Mouse (Mus musculus): ENCODE data around the gene Lyzl4. TPM values are rescaled to one million over a fixed set of nuclear protein-coding genes. Genes with fewer than 3 reads are reported as not detected.
A peak's percentile ranks its signal among the peaks of the same experiment; 100 is the strongest.

The Lyzl4 gene
- not detected in 2 replicates for polyA plus RNA-seq (2016; fragmentation: Nextera tagmentation; extraction: Ambion mirVana)

DNA sequence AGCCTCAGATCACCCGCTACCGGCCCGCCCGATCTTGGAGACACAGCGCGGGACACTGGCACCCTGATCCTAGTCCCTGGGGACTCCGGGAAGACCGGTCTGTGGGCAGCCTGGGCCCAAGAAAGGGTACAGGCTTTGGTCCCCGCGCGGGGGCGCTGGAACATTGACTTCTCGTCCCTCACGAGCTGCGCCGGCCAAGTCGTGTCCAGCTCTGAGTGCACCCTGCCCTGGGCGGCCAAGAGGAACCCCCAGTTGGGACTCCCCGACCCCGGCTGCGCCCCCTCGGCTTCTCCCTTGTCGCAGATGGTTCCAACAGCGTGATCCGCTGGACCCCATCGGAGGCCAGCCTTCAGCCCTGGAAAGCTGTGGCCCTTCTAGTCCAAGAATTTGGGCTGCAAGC, at the start of gene Lyzl4:
Lyzl4 (minus strand) TSS at position 96 of the 400 bp plus-strand sequence.
- peak; percentile 80 for DNase-seq (ENCODE audit: low spot score)
- peaks cover 23% of the 10 kb centered on the region for H3K4me1 ChIP-seq
- 1% methylated on average over 26 of the region's 26 CpGs for WGBS
- no peaks in the 10 kb centered on the region for H3K36me3 ChIP-seq (replicated peaks)
- no peaks in the 10 kb centered on the region for H3K9me3 ChIP-seq
- peak within 1 kb of the TSS; percentile 49 for H3K27ac ChIP-seq (replicated peaks)
- H3K27me3 ChIP-seq (replicated peaks; ENCODE audit: low read depth, poor library complexity, severe bottlenecking), result peaks cover 94% of the 10 kb centered on the region
- peak within 1 kb of the TSS; percentile 62 for H3K4me3 ChIP-seq

DNA sequence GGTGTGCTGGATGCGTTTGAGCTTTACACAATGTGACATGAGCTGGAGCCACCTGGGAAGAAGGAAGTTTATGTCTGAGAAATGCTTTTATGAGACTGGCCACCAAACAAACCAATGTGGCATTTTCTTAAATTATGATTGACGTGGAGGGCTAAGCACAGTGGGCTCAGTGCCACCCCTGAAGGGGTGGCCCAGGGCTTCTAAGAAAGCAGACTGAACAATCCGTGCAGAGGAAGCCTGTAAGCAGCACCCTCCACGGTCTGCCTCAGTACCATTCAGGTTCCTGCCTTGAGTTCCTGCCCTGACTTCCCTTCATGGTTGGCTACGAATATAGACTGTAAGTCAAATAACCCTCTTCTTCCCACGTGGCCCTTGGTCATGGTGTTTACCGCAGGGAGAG, 48.8 kb upstream of the Lyzl4 start:
- H3K27me3 ChIP-seq (replicated peaks; ENCODE audit: low read depth, poor library complexity, severe bottlenecking), result no peaks in the 10 kb centered on the region
- DNase-seq (ENCODE audit: low spot score), result no peak
- WGBS, result 91% methylated on average over 7 of the region's 7 CpGs
- no peak overlapping the region for H3K4me3 ChIP-seq
- H3K36me3 ChIP-seq (replicated peaks), result peaks cover 86% of the 10 kb centered on the region
- no peaks in the 10 kb centered on the region for H3K9me3 ChIP-seq
- no peak overlapping the region for H3K27ac ChIP-seq (replicated peaks)
- H3K4me1 ChIP-seq, result 0 out of 2 replicates have a peak, but pooled peaks cover 5% of the 10 kb centered on the region

DNA sequence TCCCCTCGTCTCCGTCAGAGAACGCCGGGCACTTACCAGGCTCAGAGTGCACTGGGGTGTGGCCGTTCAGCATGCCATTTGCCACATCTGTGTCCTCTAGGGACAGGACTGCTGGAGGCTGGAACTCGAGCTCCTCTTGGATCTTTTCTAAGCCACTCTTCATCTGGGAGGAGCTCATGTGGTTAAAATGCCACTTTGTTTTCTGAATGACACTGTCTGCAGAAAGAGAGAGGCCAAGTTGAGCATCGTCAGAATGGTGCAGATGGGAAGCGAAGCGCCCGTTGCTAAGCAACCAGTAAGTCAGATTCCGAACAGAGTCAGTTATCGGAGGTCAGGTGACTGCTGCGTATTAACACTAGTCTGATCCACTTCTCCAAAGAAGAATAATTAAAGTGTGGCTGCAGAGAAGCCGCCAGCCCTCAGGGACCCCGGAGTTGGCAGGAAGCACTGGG, 48.3 kb upstream of the Lyzl4 start:
- H3K4me1 ChIP-seq, result 0 out of 2 replicates have a peak, but pooled peaks cover 5% of the 10 kb centered on the region
- no peak for DNase-seq (ENCODE audit: low spot score)
- H3K9me3 ChIP-seq, result no peaks in the 10 kb centered on the region
- WGBS, result 75% methylated on average over 15 of the region's 15 CpGs
- H3K27ac ChIP-seq (replicated peaks), result no peak overlapping the region
- no peaks in the 10 kb centered on the region for H3K27me3 ChIP-seq (replicated peaks; ENCODE audit: low read depth, poor library complexity, severe bottlenecking)
- H3K36me3 ChIP-seq (replicated peaks), result peaks cover 86% of the 10 kb centered on the region
- H3K4me3 ChIP-seq, result no peak overlapping the region

DNA sequence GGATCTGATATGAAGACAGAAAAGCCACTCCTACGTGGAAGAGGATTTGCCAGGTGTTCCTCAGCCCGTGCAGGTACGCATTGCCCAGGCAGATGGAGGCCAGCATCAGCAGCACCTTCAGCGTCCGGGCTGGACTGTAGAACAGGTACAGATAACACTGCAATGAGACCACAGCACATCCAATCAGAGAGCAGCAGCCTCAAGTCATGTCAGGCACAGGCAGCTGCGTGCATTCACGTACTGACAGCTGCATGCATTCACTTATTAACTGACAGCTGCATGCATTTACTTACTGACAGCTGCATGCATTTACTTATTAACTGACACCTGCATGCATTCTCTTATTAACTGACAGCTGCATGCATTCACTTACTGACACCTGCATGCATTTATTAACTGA, 42.8 kb upstream of the Lyzl4 start:
- Histone ChIP-seq H3K36me3 (replicated peaks) (peaks cover 70% of the 10 kb centered on the region), H3K4me3 (no peak overlapping the region), H3K4me1 (0 out of 2 replicates have a peak, but pooled peaks cover under 1% of the 10 kb centered on the region), H3K27me3 (replicated peaks; ENCODE audit: low read depth, poor library complexity, severe bottlenecking) (no peaks in the 10 kb centered on the region), H3K27ac (replicated peaks) (no peak overlapping the region), H3K9me3 (no peaks in the 10 kb centered on the region)
- DNase-seq (ENCODE audit: low spot score), result no peak
- 87% methylated on average over 7 of the region's 7 CpGs for WGBS

DNA sequence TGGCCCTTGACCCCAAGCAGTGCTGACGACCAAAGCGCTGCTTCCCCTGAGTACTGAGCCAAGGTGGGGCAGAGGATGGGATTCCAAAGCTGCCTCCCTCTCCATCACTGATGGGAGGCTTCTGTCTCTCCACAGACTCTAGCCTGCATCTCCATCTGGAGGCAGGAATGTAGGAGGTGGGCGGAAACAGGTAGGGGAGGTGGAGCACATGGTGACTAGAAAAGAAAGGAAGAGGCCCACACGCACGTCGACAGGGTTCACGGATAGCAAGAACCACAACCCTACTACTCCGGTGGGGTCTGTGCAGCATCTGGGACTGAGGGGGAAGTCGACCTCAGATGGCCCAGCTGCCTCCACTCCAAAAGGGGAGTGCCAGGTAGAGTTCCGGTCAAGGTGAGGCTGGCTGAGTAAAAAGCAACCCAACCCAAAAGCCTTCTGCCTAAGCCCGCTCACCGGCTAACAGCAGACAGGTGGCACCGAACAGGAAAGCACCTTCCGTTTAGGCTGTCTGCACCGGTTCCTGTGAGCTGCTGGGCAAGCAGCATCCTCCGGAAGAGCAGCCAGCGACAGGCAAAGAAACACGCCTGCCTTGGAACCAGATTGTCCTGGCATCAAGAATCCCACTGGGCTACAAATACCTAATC, 40.3 kb upstream of the Lyzl4 start:
- Histone ChIP-seq H3K27me3 (replicated peaks; ENCODE audit: low read depth, poor library complexity, severe bottlenecking) (no peaks in the 10 kb centered on the region), H3K4me1 (0 out of 2 replicates have a peak, but pooled peaks cover 5% of the 10 kb centered on the region), H3K36me3 (replicated peaks) (peaks cover 46% of the 10 kb centered on the region), H3K4me3 (no peak overlapping the region), H3K27ac (replicated peaks) (no peak overlapping the region), H3K9me3 (no peaks in the 10 kb centered on the region)
- DNase-seq (ENCODE audit: low spot score), result no peak
- WGBS, result 79% methylated on average over 18 of the region's 18 CpGs

DNA sequence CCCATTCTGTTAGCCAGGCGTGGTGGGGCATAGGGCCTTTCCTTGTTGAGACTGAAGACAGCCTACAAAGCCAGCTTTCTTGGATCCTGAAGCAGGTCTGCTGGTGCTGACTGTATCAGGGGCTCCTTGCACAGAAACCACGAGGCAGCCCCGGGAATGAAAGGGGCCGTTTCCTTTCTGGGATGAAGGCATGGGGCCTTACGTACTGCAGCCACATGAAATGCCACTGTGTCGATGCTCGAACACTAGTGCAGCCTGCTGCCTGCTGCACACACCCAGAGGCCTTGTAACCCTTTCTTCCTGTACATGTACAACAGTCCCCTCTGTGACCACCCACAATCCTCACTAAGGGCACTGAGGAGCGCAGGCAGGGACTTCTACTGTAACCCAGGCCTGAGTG, 39.3 kb upstream of the Lyzl4 start:
- 0 out of 2 replicates have a peak, but pooled peaks cover 5% of the 10 kb centered on the region for H3K4me1 ChIP-seq
- DNase-seq (ENCODE audit: low spot score), result no peak
- no peaks in the 10 kb centered on the region for H3K27me3 ChIP-seq (replicated peaks; ENCODE audit: low read depth, poor library complexity, severe bottlenecking)
- H3K9me3 ChIP-seq, result no peaks in the 10 kb centered on the region
- peaks cover 38% of the 10 kb centered on the region for H3K36me3 ChIP-seq (replicated peaks)
- no peak overlapping the region for H3K4me3 ChIP-seq
- WGBS, result 82% methylated on average over 8 of the region's 8 CpGs
- no peak overlapping the region for H3K27ac ChIP-seq (replicated peaks)

DNA sequence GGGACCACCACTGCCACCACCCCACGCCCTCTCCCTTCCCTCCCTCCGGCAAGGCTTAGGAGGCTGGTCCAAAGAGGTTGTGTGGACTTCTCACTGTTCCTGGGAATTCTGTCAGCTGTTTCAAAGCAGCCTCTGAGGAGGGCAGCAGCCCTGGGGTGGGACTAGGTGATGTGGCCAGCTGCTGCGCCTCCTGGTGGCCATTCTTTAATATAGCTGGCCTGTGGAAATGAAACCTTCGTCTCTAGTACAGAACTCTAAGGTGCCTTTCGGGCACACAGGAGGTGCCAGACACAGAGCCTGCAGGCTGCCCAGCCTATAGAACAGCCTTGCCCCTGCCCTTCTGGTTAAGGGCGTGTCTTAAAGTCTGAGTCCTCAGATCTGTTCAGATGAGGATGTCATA, 37.7 kb upstream of the Lyzl4 start:
- peak; percentile 71 for DNase-seq (ENCODE audit: low spot score)
- Histone ChIP-seq H3K4me3 (no peak overlapping the region), H3K9me3 (no peaks in the 10 kb centered on the region), H3K36me3 (replicated peaks) (peaks cover 24% of the 10 kb centered on the region), H3K27ac (replicated peaks) (no peak overlapping the region), H3K27me3 (replicated peaks; ENCODE audit: low read depth, poor library complexity, severe bottlenecking) (no peaks in the 10 kb centered on the region), H3K4me1 (0 out of 2 replicates have a peak, but pooled peaks cover 5% of the 10 kb centered on the region)
- WGBS, result 14% methylated on average over 6 of the region's 6 CpGs

DNA sequence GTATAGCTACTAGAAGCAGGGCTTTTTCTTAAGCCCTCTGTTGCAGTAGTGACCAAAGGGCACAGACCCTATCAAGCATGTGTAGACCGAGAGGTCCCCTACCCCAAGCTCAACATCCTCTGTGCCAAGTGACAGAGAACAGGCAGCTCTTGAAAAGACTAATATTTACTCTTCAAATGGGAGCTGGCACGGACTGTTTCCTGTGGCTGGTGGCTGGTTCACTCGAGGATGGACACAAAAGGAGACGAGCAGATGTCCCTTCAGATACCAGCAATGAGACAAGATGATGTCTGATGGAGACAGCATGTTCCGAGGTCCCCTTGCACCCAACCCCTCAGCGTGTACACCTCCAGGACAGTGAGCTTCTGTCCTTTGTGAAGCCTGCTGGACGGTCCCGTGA, 35.6 kb upstream of the Lyzl4 start:
- no peak for DNase-seq (ENCODE audit: low spot score)
- peaks cover 7% of the 10 kb centered on the region; the same call in 1 of the 2 replicates for H3K4me1 ChIP-seq
- 81% methylated on average over 8 of the region's 8 CpGs for WGBS
- no peak overlapping the region for H3K27ac ChIP-seq (replicated peaks)
- H3K9me3 ChIP-seq, result no peaks in the 10 kb centered on the region
- H3K4me3 ChIP-seq, result no peak overlapping the region
- no peaks in the 10 kb centered on the region for H3K27me3 ChIP-seq (replicated peaks; ENCODE audit: low read depth, poor library complexity, severe bottlenecking)
- peaks cover 8% of the 10 kb centered on the region; the same call in 1 of the 2 replicates for H3K36me3 ChIP-seq (replicated peaks)

DNA sequence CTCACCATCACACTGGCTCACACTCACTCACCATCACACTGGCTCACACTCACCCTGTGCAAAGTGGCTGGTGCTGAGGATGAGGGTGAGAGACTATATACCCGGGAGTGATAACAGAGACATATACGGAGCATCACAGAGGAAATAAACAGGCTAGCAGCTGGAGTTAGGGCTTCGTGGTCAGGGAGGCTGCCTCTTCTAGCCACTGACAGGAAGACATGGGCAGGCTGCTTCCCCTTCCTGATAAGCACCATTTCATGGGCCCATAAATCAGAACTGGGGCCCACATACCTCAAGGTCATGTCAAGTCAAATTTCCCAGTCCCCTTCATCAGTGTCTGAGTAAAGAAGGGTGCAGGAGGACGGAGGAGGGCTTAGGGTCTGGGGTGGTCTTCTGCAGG, 35.2 kb upstream of the Lyzl4 start:
- WGBS, result 86% methylated on average over 4 of the region's 4 CpGs
- no peak overlapping the region for H3K27ac ChIP-seq (replicated peaks)
- H3K9me3 ChIP-seq, result no peaks in the 10 kb centered on the region
- H3K36me3 ChIP-seq (replicated peaks), result peaks cover 4% of the 10 kb centered on the region; the same call in 1 of the 2 replicates
- H3K27me3 ChIP-seq (replicated peaks; ENCODE audit: low read depth, poor library complexity, severe bottlenecking), result no peaks in the 10 kb centered on the region
- H3K4me3 ChIP-seq, result no peak overlapping the region
- DNase-seq (ENCODE audit: low spot score), result no peak
- peaks cover 10% of the 10 kb centered on the region for H3K4me1 ChIP-seq

DNA sequence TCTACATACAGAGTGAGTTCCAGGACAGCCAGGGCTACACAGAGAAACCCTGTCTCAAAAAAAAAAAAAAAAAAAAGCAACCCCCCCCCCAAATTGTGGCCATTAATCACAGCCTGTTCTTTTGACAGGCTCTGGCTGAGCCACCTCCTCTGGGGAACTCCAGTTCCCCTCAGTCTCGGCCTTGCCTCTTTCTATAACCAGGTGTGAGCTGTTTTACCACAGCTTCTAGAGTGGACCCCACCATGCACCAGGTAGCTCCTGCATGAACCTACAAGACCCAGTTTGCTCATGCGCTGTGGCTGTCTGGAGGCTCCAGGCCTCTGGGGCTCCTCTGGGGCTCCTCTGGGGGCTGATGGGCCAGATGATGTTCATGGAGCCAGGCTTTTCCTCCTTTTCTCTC, 33.7 kb upstream of the Lyzl4 start:
- Histone ChIP-seq H3K27ac (replicated peaks) (no peak overlapping the region), H3K9me3 (no peaks in the 10 kb centered on the region), H3K27me3 (replicated peaks; ENCODE audit: low read depth, poor library complexity, severe bottlenecking) (peaks cover 7% of the 10 kb centered on the region), H3K36me3 (replicated peaks) (no peaks in the 10 kb centered on the region), H3K4me1 (peaks cover 23% of the 10 kb centered on the region), H3K4me3 (no peak overlapping the region)
- no peak for DNase-seq (ENCODE audit: low spot score)
- 87% methylated on average over 2 of the region's 2 CpGs for WGBS

DNA sequence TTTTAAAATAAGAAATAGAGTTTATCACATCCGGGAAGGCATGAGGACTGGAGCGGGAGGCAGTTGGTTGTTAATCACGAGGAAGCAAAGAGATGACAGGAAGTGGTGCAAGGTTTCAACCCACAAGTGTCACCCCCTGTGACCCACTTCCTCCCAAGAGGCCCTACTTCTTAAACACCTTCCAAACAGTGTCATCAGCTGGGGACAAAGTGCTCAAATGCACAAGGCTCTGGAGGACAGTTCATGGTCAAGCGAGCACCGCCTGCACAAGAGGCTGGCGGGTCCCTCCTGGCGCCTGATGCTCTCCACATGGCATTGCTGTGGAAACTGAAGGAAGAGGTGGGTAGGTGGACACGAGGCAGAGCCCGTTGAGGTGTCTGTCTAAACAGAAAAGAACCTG, 33.1 kb upstream of the Lyzl4 start:
- H3K36me3 ChIP-seq (replicated peaks), result no peaks in the 10 kb centered on the region
- H3K27ac ChIP-seq (replicated peaks), result no peak overlapping the region
- DNase-seq (ENCODE audit: low spot score), result no peak
- no peak overlapping the region for H3K4me3 ChIP-seq
- H3K9me3 ChIP-seq, result no peaks in the 10 kb centered on the region
- peaks cover 12% of the 10 kb centered on the region for H3K27me3 ChIP-seq (replicated peaks; ENCODE audit: low read depth, poor library complexity, severe bottlenecking)
- peaks cover 28% of the 10 kb centered on the region for H3K4me1 ChIP-seq
- WGBS, result 84% methylated on average over 9 of the region's 9 CpGs

DNA sequence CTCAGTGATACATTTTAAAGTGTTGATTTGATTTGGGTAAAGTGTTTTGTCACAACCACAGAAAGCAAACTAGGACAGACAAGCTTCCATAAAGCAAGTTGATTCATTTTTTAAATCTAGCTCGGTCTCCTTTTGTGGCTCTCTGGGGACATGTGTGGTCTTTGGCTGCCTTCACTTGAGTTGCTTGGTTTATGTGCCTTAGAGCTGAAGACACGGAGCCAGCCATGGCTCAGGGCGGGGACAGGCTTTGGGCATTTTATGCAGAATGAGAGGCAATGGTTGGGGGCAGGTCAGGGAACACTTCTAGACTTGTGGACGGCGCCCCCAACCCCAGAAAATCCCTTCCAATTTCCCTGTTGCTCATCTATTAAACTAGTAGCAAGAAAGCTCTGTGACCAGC, 31.8 kb upstream of the Lyzl4 start:
- Histone ChIP-seq H3K4me1 (peaks cover 34% of the 10 kb centered on the region), H3K27me3 (replicated peaks; ENCODE audit: low read depth, poor library complexity, severe bottlenecking) (peaks cover 25% of the 10 kb centered on the region), H3K9me3 (no peaks in the 10 kb centered on the region), H3K36me3 (replicated peaks) (no peaks in the 10 kb centered on the region), H3K4me3 (no peak overlapping the region), H3K27ac (replicated peaks) (no peak overlapping the region)
- 90% methylated on average over 5 of the region's 5 CpGs for WGBS
- no peak for DNase-seq (ENCODE audit: low spot score)

DNA sequence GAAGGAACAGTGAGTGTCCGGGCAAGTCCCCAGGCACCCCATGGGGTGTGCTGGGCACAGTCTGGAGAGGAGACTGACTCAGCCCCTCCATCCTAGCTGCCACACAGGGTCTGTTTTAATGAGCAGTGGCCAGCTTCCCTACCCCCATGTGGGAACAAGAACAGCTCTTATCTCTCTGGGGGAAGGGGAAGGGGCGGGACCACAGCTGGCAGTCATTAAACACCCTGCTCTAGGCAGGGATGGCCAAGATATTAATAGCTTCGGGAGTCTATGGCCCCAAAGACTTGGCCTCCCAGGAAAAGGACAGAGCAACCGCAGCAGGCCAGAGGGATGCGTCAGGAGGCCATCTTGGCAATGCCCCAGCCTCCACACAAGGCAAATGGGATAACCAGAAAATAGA, 30.4 kb upstream of the Lyzl4 start:
- no peak overlapping the region for H3K27ac ChIP-seq (replicated peaks)
- H3K4me1 ChIP-seq, result peaks cover 34% of the 10 kb centered on the region
- no peak for DNase-seq (ENCODE audit: low spot score)

More for the DNA sequence above, 30.4 kb upstream of the Lyzl4 start:
- Histone ChIP-seq H3K36me3 (replicated peaks) (no peaks in the 10 kb centered on the region), H3K27me3 (replicated peaks; ENCODE audit: low read depth, poor library complexity, severe bottlenecking) (peaks cover 39% of the 10 kb centered on the region), H3K4me3 (no peak overlapping the region), H3K9me3 (no peaks in the 10 kb centered on the region)
- 67% methylated on average over 5 of the region's 5 CpGs for WGBS
